Mouse (Mus musculus) lung, adult 2 months (tissue): ENCODE measurements around the gene Olfr578.

ENCODE experiments used
- CTCF ChIP-seq: fragments of 200-500 bp; IDR thresholded peaks from 2 replicates; pipeline ENCODE4 v1.5.1; 2011; ENCODE audit warnings: mild to moderate bottlenecking, low read length, control low read depth; ENCODE audit not compliant: insufficient read depth
- POLR2A ChIP-seq: fragments of 200-500 bp; IDR thresholded peaks from 2 replicates; pipeline ENCODE4 v1.6.1; 2011; ENCODE audit warnings: low read depth, mild to moderate bottlenecking, control low read depth, low read length, borderline replicate concordance; ENCODE audit errors: extremely low read depth

GRCm38 (mm10) chr7:102974399-102974798, 14.7 kb downstream of the Olfr578 start:
- TF ChIP-seq CTCF (no peak), POLR2A (no peak)
